Mouse (Mus musculus) kidney, adult 11 months (tissue): ENCODE measurements at regions not wholly inside any gene's neighbourhood (a gene's known extent, or its start where the extent isn't known, plus 50 kb on each side); places are given as distances from the start of the nearest gene placed in this dataset.

ENCODE experiments used
- DNase-seq: peaks from one replicate; pipeline ENCODE4 v3.0.0; 2022

DNA sequence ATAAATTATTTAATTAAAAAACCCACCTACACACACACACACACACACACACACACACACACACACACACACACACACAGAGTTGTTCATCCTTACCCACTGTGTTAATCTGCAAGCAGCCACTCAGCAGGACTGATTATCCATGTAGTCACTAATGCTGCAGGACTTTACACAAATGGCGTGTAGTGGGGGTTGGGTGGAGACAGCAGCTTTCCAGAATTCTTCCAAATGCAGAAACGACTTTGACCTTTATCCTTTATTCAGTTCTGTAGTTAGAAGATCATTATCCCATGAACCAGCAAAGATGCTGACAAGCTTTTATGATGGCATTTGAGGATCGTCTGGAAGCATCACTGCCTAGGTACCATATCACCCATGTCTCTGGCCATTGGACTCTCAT lies 52.0 kb upstream of the Peli2 start:
- DNase-seq: peak; percentile 19
